Mouse (Mus musculus): ENCODE results near the gene Bach2. TPM values are rescaled to one million over a fixed set of nuclear protein-coding genes. Genes with fewer than 3 reads are reported as not detected.

The Bach2 gene
- polyA plus RNA-seq, 1 experiment from 2014 or later, result 0.17 TPM

GRCm38 (mm10) chr4:32525000-32525399 lies 286.4 kb downstream of the Bach2 start:
- Histone ChIP-seq H3K4me3 (ENCODE audit: inconsistent target) (no peak overlapping the region), H3K27ac (no peak overlapping the region), H3K79me2 (ENCODE audit: inconsistent target) (no peaks in the 10 kb centered on the region), H3K36me3 (ENCODE audit: inconsistent target) (no peaks in the 10 kb centered on the region)
- 78% methylated on average over 5 of the region's 5 CpGs for WGBS (ENCODE audit: missing documents)

GRCm38 (mm10) chr4:32526228-32526836 lies 287.7 kb downstream of the Bach2 start:
- H3K27ac ChIP-seq, result no peak overlapping the region
- 96% methylated on average over 9 of the region's 9 CpGs for WGBS (ENCODE audit: missing documents)
- no peak overlapping the region for H3K4me3 ChIP-seq (ENCODE audit: inconsistent target)
- no peaks in the 10 kb centered on the region for H3K36me3 ChIP-seq (ENCODE audit: inconsistent target)
- H3K79me2 ChIP-seq (ENCODE audit: inconsistent target), result no peaks in the 10 kb centered on the region

- H3K4me3 ChIP-seq (ENCODE audit: inconsistent target), result no peak overlapping the region
Measured at GRCm38 (mm10) chr4:32529443-32529995, 290.9 kb downstream of the Bach2 start.

GRCm38 (mm10) chr4:32530421-32530920 lies 291.9 kb downstream of the Bach2 start:
- Histone ChIP-seq H3K36me3 (ENCODE audit: inconsistent target) (no peaks in the 10 kb centered on the region), H3K79me2 (ENCODE audit: inconsistent target) (no peaks in the 10 kb centered on the region), H3K27ac (no peak overlapping the region), H3K4me3 (ENCODE audit: inconsistent target) (no peak overlapping the region)
- 86% methylated on average over 9 of the region's 9 CpGs for WGBS (ENCODE audit: missing documents)

More at GRCm38 (mm10) chr4:32529443-32529995, 290.9 kb downstream of the Bach2 start:
- 89% methylated on average over 17 of the region's 17 CpGs for WGBS (ENCODE audit: missing documents)
- Histone ChIP-seq H3K36me3 (ENCODE audit: inconsistent target) (no peaks in the 10 kb centered on the region), H3K79me2 (ENCODE audit: inconsistent target) (no peaks in the 10 kb centered on the region), H3K27ac (no peak overlapping the region)

- H3K36me3 ChIP-seq (ENCODE audit: inconsistent target), result no peaks in the 10 kb centered on the region
- no peak overlapping the region for H3K27ac ChIP-seq
- 28% methylated on average over 28 of the region's 28 CpGs for WGBS (ENCODE audit: missing documents)
- H3K79me2 ChIP-seq (ENCODE audit: inconsistent target), result no peaks in the 10 kb centered on the region
- H3K4me3 ChIP-seq (ENCODE audit: inconsistent target), result no peak overlapping the region
Measured at GRCm38 (mm10) chr4:32530921-32531846, 292.6 kb downstream of the Bach2 start.

GRCm38 (mm10) chr4:32532079-32532478 lies 293.5 kb downstream of the Bach2 start:
- H3K36me3 ChIP-seq (ENCODE audit: inconsistent target), result no peaks in the 10 kb centered on the region
- no peak overlapping the region for H3K27ac ChIP-seq
- no peaks in the 10 kb centered on the region for H3K79me2 ChIP-seq (ENCODE audit: inconsistent target)
- H3K4me3 ChIP-seq (ENCODE audit: inconsistent target), result no peak overlapping the region
- WGBS (ENCODE audit: missing documents), result 88% methylated on average over 8 of the region's 8 CpGs

- no peak overlapping the region for H3K27ac ChIP-seq
Measured at GRCm38 (mm10) chr4:32533735-32534134, 295.1 kb downstream of the Bach2 start.

GRCm38 (mm10) chr4:32535626-32536025 lies 297.0 kb downstream of the Bach2 start:
- no peak overlapping the region for H3K27ac ChIP-seq
- no peaks in the 10 kb centered on the region for H3K79me2 ChIP-seq (ENCODE audit: inconsistent target)
- 95% methylated on average over 7 of the region's 7 CpGs for WGBS (ENCODE audit: missing documents)
- no peaks in the 10 kb centered on the region for H3K36me3 ChIP-seq (ENCODE audit: inconsistent target)
- no peak overlapping the region for H3K4me3 ChIP-seq (ENCODE audit: inconsistent target)

More at GRCm38 (mm10) chr4:32533735-32534134, 295.1 kb downstream of the Bach2 start:
- Histone ChIP-seq H3K36me3 (ENCODE audit: inconsistent target) (no peaks in the 10 kb centered on the region), H3K4me3 (ENCODE audit: inconsistent target) (no peak overlapping the region), H3K79me2 (ENCODE audit: inconsistent target) (no peaks in the 10 kb centered on the region)
- WGBS (ENCODE audit: missing documents), result 69% methylated on average over 7 of the region's 7 CpGs

- no peak overlapping the region for H3K4me3 ChIP-seq (ENCODE audit: inconsistent target)
- WGBS (ENCODE audit: missing documents), result 65% methylated on average over 8 of the region's 8 CpGs
- H3K36me3 ChIP-seq (ENCODE audit: inconsistent target), result no peaks in the 10 kb centered on the region
- H3K79me2 ChIP-seq (ENCODE audit: inconsistent target), result no peaks in the 10 kb centered on the region
- H3K27ac ChIP-seq, result no peak overlapping the region
Measured at GRCm38 (mm10) chr4:32536870-32537508, 298.4 kb downstream of the Bach2 start.

- 28% methylated on average over 5 of the region's 5 CpGs for WGBS (ENCODE audit: missing documents)
- Histone ChIP-seq H3K36me3 (ENCODE audit: inconsistent target) (no peaks in the 10 kb centered on the region), H3K4me3 (ENCODE audit: inconsistent target) (no peak overlapping the region), H3K27ac (no peak overlapping the region), H3K79me2 (ENCODE audit: inconsistent target) (no peaks in the 10 kb centered on the region)
Measured at GRCm38 (mm10) chr4:32538088-32538487, 299.5 kb downstream of the Bach2 start.

GRCm38 (mm10) chr4:32538488-32538887 lies 299.9 kb downstream of the Bach2 start:
- no peak overlapping the region for H3K4me3 ChIP-seq (ENCODE audit: inconsistent target)
- H3K79me2 ChIP-seq (ENCODE audit: inconsistent target), result no peaks in the 10 kb centered on the region
- no peaks in the 10 kb centered on the region for H3K36me3 ChIP-seq (ENCODE audit: inconsistent target)
- no peak overlapping the region for H3K27ac ChIP-seq
- 92% methylated on average over 4 of the region's 4 CpGs for WGBS (ENCODE audit: missing documents)

- H3K36me3 ChIP-seq (ENCODE audit: inconsistent target), result no peaks in the 10 kb centered on the region
- 93% methylated on average over 11 of the region's 11 CpGs for WGBS (ENCODE audit: missing documents)
- H3K4me3 ChIP-seq (ENCODE audit: inconsistent target), result no peak overlapping the region
- H3K27ac ChIP-seq, result no peak overlapping the region
- no peaks in the 10 kb centered on the region for H3K79me2 ChIP-seq (ENCODE audit: inconsistent target)
Measured at GRCm38 (mm10) chr4:32538987-32539386, 300.4 kb downstream of the Bach2 start.

- H3K79me2 ChIP-seq (ENCODE audit: inconsistent target), result no peaks in the 10 kb centered on the region
- H3K36me3 ChIP-seq (ENCODE audit: inconsistent target), result no peaks in the 10 kb centered on the region
- H3K27ac ChIP-seq, result no peak overlapping the region
- no peak overlapping the region for H3K4me3 ChIP-seq (ENCODE audit: inconsistent target)
- WGBS (ENCODE audit: missing documents), result 88% methylated on average over 14 of the region's 14 CpGs
Measured at GRCm38 (mm10) chr4:32544821-32545545, 306.4 kb downstream of the Bach2 start.

GRCm38 (mm10) chr4:32545548-32545947 lies 306.9 kb downstream of the Bach2 start:
- Histone ChIP-seq H3K79me2 (ENCODE audit: inconsistent target) (no peaks in the 10 kb centered on the region), H3K27ac (no peak overlapping the region), H3K4me3 (ENCODE audit: inconsistent target) (no peak overlapping the region), H3K36me3 (ENCODE audit: inconsistent target) (no peaks in the 10 kb centered on the region)
- WGBS (ENCODE audit: missing documents), result 17% methylated on average over 4 of the region's 4 CpGs
